Comparison of ENCODE assay signal across 8 mouse cellular contexts in genomic region chr3:54815292-54815691, GRCm38 (mm10). TPM values are rescaled to one million over a fixed set of nuclear protein-coding genes. Genes with fewer than 3 reads are reported as not detected.
A peak's percentile ranks its signal among the peaks of the same experiment; 100 is the strongest.
DNase-seq lines count a peak whose midpoint lies in the region; ATAC-seq and TF ChIP-seq lines count a peak whose summit lies in the region.

No protein-coding gene starts in this region.

- 0 out of 2 replicates have a peak, but pooled peaks cover 2% of the 10 kb centered on the region for H3K27me3 ChIP-seq in heart, embryonic 11.5 days (ENCODE audit: control insufficient read depth, insufficient read depth, low read length)
- no peaks in the 10 kb centered on the region for H3K27me3 ChIP-seq in testis, adult 2 months (ENCODE audit: control insufficient read depth, insufficient read depth, low read length)
- no peaks in the 10 kb centered on the region for H3K27me3 ChIP-seq in intestine, postnatal 0 days (replicated peaks; ENCODE audit: control insufficient read depth, insufficient read depth, low read length)

- no peak for ATAC-seq in heart, embryonic 11.5 days (replicated peaks; ENCODE audit: insufficient number of reproducible peaks, low FRiP score, low TSS enrichment)
- no peak for ATAC-seq in intestine, postnatal 0 days
- no peak for ATAC-seq in erythroid progenitor cell, adult 5-6 weeks (replicated peaks; ENCODE audit: low FRiP score, poor library complexity, severe bottlenecking)

- DNase-seq in heart, adult 18-20 months: peak; percentile 32 to 59
- DNase-seq in testis, postnatal 14 days (ENCODE audit: low spot score): no peak
- peak; percentile 41 for DNase-seq in embryo, embryonic 9.5 days (ENCODE audit: extremely low spot score)
- DNase-seq in naive thymus-derived CD4-positive, alpha-beta T cell, adult 2 months (ENCODE audit: low read depth): peak; percentile 40

- no peaks in the 10 kb centered on the region for H3K36me3 ChIP-seq in heart, embryonic 11.5 days (ENCODE audit: control insufficient read depth, insufficient read depth, low read length)
- H3K36me3 ChIP-seq in testis, adult 2 months (ENCODE audit: control insufficient read depth, insufficient read depth, low read length): no peaks in the 10 kb centered on the region
- no peaks in the 10 kb centered on the region for H3K36me3 ChIP-seq in intestine, postnatal 0 days (ENCODE audit: control insufficient read depth, insufficient read depth)

- H3K9me3 ChIP-seq in heart, embryonic 11.5 days (replicated peaks; ENCODE audit: control insufficient read depth, low read length): no peaks in the 10 kb centered on the region
- H3K9me3 ChIP-seq in intestine, postnatal 0 days (ENCODE audit: control insufficient read depth): no peaks in the 10 kb centered on the region

- peak; percentile 52; the same call in 1 of the 2 replicates for TF ChIP-seq CTCF in testis, adult 2 months (IDR thresholded peaks at IDR 0.05; ENCODE audit: control insufficient read depth, insufficient read depth, insufficient replicate concordance, low read depth, low read length)
- TF ChIP-seq CTCF in intestine, postnatal 0 days (IDR thresholded peaks at IDR 0.05; ENCODE audit: low read depth): peak; percentile 85

- no peak overlapping the region for H3K9ac ChIP-seq in heart, embryonic 11.5 days (ENCODE audit: low read depth, low read length)
- no peak overlapping the region for H3K9ac ChIP-seq in intestine, postnatal 0 days (ENCODE audit: low read depth, low read length)

- H3K4me1 ChIP-seq in heart, embryonic 11.5 days (ENCODE audit: control insufficient read depth, insufficient read depth, low read length): no peaks in the 10 kb centered on the region
- no peaks in the 10 kb centered on the region for H3K4me1 ChIP-seq in testis, adult 2 months (ENCODE audit: control insufficient read depth, insufficient read depth, low read length)
- no peaks in the 10 kb centered on the region for H3K4me1 ChIP-seq in intestine, postnatal 0 days (replicated peaks; ENCODE audit: control insufficient read depth, insufficient read depth, low read length)

- no peak overlapping the region for H3K4me3 ChIP-seq in heart, embryonic 11.5 days (ENCODE audit: low read depth, low read length)
- H3K4me3 ChIP-seq in testis, adult 2 months (ENCODE audit: control insufficient read depth, low read depth, low read length): no peak overlapping the region
- no peak overlapping the region for H3K4me3 ChIP-seq in intestine, postnatal 0 days (ENCODE audit: low read depth, low read length)

- WGBS in heart, embryonic 11.5 days (ENCODE audit: insufficient replicate concordance): 26% methylated on average over 3 of the region's 3 CpGs
- 19% methylated on average over 3 of the region's 3 CpGs for WGBS in intestine, postnatal 0 days

- H3K27ac ChIP-seq in heart, embryonic 11.5 days (ENCODE audit: low read depth, low read length): no peak overlapping the region
- no peak overlapping the region for H3K27ac ChIP-seq in testis, adult 2 months (ENCODE audit: control insufficient read depth, insufficient read depth, low read depth, low read length)
- no peak overlapping the region for H3K27ac ChIP-seq in intestine, postnatal 0 days (ENCODE audit: low read depth, low read length)

- no peak for TF ChIP-seq POLR2A in testis, adult 2 months (IDR thresholded peaks at IDR 0.05; ENCODE audit: control insufficient read depth, low read depth, low read length)

- no peak overlapping the region for H3K4me2 ChIP-seq in heart, embryonic 11.5 days
- H3K4me2 ChIP-seq in intestine, postnatal 0 days (replicated peaks; ENCODE audit: low read depth): no peak overlapping the region

RNA-seq across cellular contexts. Expression of gene Rfxap, which starts 7.7 kb away (rescaled TPM):
- 10 to 100 TPM; 16.6 to 19.1 TPM for total RNA-seq in heart, adult 18-20 months (2021)
- 30.7 and 34.3 TPM in 2 replicates for polyA plus RNA-seq in heart, embryonic 11.5 days (2014; fragmentation: Nextera tagmentation; extraction: Ambion mirVana)
- 20.8 and 23.1 TPM in 2 replicates for polyA plus RNA-seq in testis, adult 2 months (2012; rRNA removed)
- polyA plus RNA-seq in intestine, postnatal 0 days (2015; fragmentation: Nextera tagmentation; extraction: Ambion mirVana): 28.8 and 30.8 TPM in 2 replicates
- total RNA-seq in erythroid progenitor cell, adult 5-6 weeks (2015; ENCODE audit: low replicate concordance): 3.8 and 51.9 TPM in 2 replicates
- total RNA-seq in erythroid progenitor cell, adult 5-6 weeks (2017; ENCODE audit: low replicate concordance): 19.3 and 48.1 TPM in 2 replicates

RNA-seq across cellular contexts. Expression of gene Smad9, which starts 59.9 kb away (rescaled TPM):
- total RNA-seq in heart, adult 18-20 months (2021): 1 to 10 TPM; 1.7 to 1.9 TPM
- 2.1 TPM in 2 replicates for polyA plus RNA-seq in heart, embryonic 11.5 days (2014; fragmentation: Nextera tagmentation; extraction: Ambion mirVana)
- polyA plus RNA-seq in testis, adult 2 months (2012; rRNA removed): 0.47 and 0.61 TPM in 2 replicates
- 0.70 and 0.93 TPM in 2 replicates for polyA plus RNA-seq in intestine, postnatal 0 days (2015; fragmentation: Nextera tagmentation; extraction: Ambion mirVana)
- total RNA-seq in erythroid progenitor cell, adult 5-6 weeks (2015; ENCODE audit: low replicate concordance): not detected in 2 replicates
- not detected in 2 replicates for total RNA-seq in erythroid progenitor cell, adult 5-6 weeks (2017; ENCODE audit: low replicate concordance)
